12 mouse cellular contexts compared by ENCODE assay signal in genomic region chr6:145592036-145592435, GRCm38 (mm10). TPM values are rescaled to one million over a fixed set of nuclear protein-coding genes. Genes with fewer than 3 reads are reported as not detected.
DNase-seq lines count a peak whose midpoint lies in the region; ATAC-seq and TF ChIP-seq lines count a peak whose summit lies in the region.
"Had no signal": no experiment of that assay in that cellular context is flagged by ENCODE, and none has a peak within 500 bp of the region (broad histone marks: within the 10 kb centered on the region; RNA-seq: fewer than 3 reads in every experiment).

No protein-coding gene starts in this region.

- no peak overlapping the region for H3K4me3 ChIP-seq in forebrain, embryonic 15.5 days
- H3K4me3 ChIP-seq in forebrain, embryonic 11.5 days (ENCODE audit: low read depth, low read length) = no peak overlapping the region
- no peak overlapping the region for H3K4me3 ChIP-seq in lung, embryonic 14.5 days (ENCODE audit: low read depth, low read length)
- H3K4me3 ChIP-seq in lung, adult 2 months (replicated peaks; ENCODE audit: extremely low read depth, low read depth, low read length) = no peak overlapping the region
- no peak overlapping the region for H3K4me3 ChIP-seq in intestine, embryonic 16.5 days (ENCODE audit: low read length)
- H3K4me3 ChIP-seq in stomach, embryonic 14.5 days (ENCODE audit: low read depth, low read length) = no peak overlapping the region
- H3K4me3 ChIP-seq in thymus, adult 2 months (ENCODE audit: control insufficient read depth, insufficient read depth, low read length) = no peak overlapping the region
- H3K4me3 ChIP-seq: heart, embryonic 15.5 days had no signal

- H3K4me2 ChIP-seq in forebrain, embryonic 15.5 days (replicated peaks) = no peak overlapping the region
- H3K4me2 ChIP-seq in forebrain, embryonic 11.5 days (ENCODE audit: low read depth, low read length, severe bottlenecking) = no peak overlapping the region
- H3K4me2 ChIP-seq in lung, embryonic 14.5 days = no peak overlapping the region
- no peak overlapping the region for H3K4me2 ChIP-seq in intestine, embryonic 16.5 days (ENCODE audit: low read depth, low read length)
- no peak overlapping the region for H3K4me2 ChIP-seq in stomach, embryonic 14.5 days (replicated peaks; ENCODE audit: low read depth, low read length)
- H3K4me2 ChIP-seq: heart, embryonic 15.5 days had no signal

- no peak overlapping the region for H3K9ac ChIP-seq in forebrain, embryonic 15.5 days (replicated peaks)
- H3K9ac ChIP-seq in forebrain, embryonic 11.5 days (ENCODE audit: low read length) = no peak overlapping the region
- no peak overlapping the region for H3K9ac ChIP-seq in lung, embryonic 14.5 days
- no peak overlapping the region for H3K9ac ChIP-seq in intestine, embryonic 16.5 days (ENCODE audit: low read depth, low read length)
- no peak overlapping the region for H3K9ac ChIP-seq in stomach, embryonic 14.5 days (replicated peaks; ENCODE audit: low read depth, low read length)
- H3K9ac ChIP-seq: heart, embryonic 15.5 days had no signal

- no peak for DNase-seq in forebrain, embryonic 11.5 days (ENCODE audit: low spot score)
- DNase-seq in lung, embryonic 14.5 days = no peak
- no peak for DNase-seq in lung, adult 2 months
- DNase-seq in retina, embryonic 14.5 days (ENCODE audit: low spot score) = no peak
- DNase-seq in thymus, adult 2 months = no peak
- DNase-seq: adrenal gland, adult 2 months; B cell, adult 2 months; kidney, postnatal 36 days had no signal

- peaks cover 18% of the 10 kb centered on the region for H3K4me1 ChIP-seq in forebrain, embryonic 15.5 days
- no peaks in the 10 kb centered on the region for H3K4me1 ChIP-seq in forebrain, embryonic 11.5 days (replicated peaks; ENCODE audit: control insufficient read depth, insufficient read depth, low read length)
- peaks cover 27% of the 10 kb centered on the region for H3K4me1 ChIP-seq in lung, embryonic 14.5 days (ENCODE audit: insufficient read depth)
- H3K4me1 ChIP-seq in lung, adult 2 months (ENCODE audit: control insufficient read depth, insufficient read depth, low read length) = peaks cover 4% of the 10 kb centered on the region
- peaks cover 17% of the 10 kb centered on the region for H3K4me1 ChIP-seq in intestine, embryonic 16.5 days (ENCODE audit: control insufficient read depth, insufficient read depth, low read length)
- H3K4me1 ChIP-seq in stomach, embryonic 14.5 days (ENCODE audit: control insufficient read depth, insufficient read depth, low read length) = peaks cover 37% of the 10 kb centered on the region
- H3K4me1 ChIP-seq in thymus, adult 2 months (replicated peaks; ENCODE audit: control insufficient read depth, insufficient read depth, low read length) = no peaks in the 10 kb centered on the region

- peak overlapping the region; percentile 62 for H3K27ac ChIP-seq in forebrain, embryonic 15.5 days (replicated peaks)
- no peak overlapping the region for H3K27ac ChIP-seq in forebrain, embryonic 11.5 days (ENCODE audit: low read depth, low read length)
- H3K27ac ChIP-seq in lung, embryonic 14.5 days (ENCODE audit: low read depth) = peak overlapping the region; percentile 72
- peak overlapping the region; percentile 84 for H3K27ac ChIP-seq in intestine, embryonic 16.5 days (ENCODE audit: low read length)
- peak overlapping the region; percentile 69 for H3K27ac ChIP-seq in stomach, embryonic 14.5 days (ENCODE audit: low read length)
- H3K27ac ChIP-seq in thymus, adult 2 months (ENCODE audit: control insufficient read depth, insufficient read depth, low read length) = no peak overlapping the region
- H3K27ac ChIP-seq: heart, embryonic 15.5 days had no signal

- no peaks in the 10 kb centered on the region for H3K9me3 ChIP-seq in forebrain, embryonic 15.5 days
- no peaks in the 10 kb centered on the region for H3K9me3 ChIP-seq in forebrain, embryonic 11.5 days (ENCODE audit: control insufficient read depth, low read length)
- no peaks in the 10 kb centered on the region for H3K9me3 ChIP-seq in lung, embryonic 14.5 days (ENCODE audit: low read depth, low read length)
- H3K9me3 ChIP-seq in intestine, embryonic 16.5 days (ENCODE audit: control insufficient read depth, low read length) = no peaks in the 10 kb centered on the region
- no peaks in the 10 kb centered on the region for H3K9me3 ChIP-seq in stomach, embryonic 14.5 days (ENCODE audit: control insufficient read depth, low read depth, low read length)
- H3K9me3 ChIP-seq: heart, embryonic 15.5 days had no signal

- TF ChIP-seq POLR2A in lung, adult 2 months (IDR thresholded peaks at IDR 0.05; ENCODE audit: borderline replicate concordance, extremely low read depth, low read depth, low read length) = no peak
- TF ChIP-seq POLR2A in thymus, adult 2 months (IDR thresholded peaks at IDR 0.05; ENCODE audit: control insufficient read depth, extremely low read depth, insufficient read depth, low read length, poor library complexity) = no peak

- H3K27me3 ChIP-seq in forebrain, embryonic 15.5 days = no peaks in the 10 kb centered on the region
- H3K27me3 ChIP-seq in forebrain, embryonic 11.5 days (ENCODE audit: control insufficient read depth, insufficient read depth, low read length) = no peaks in the 10 kb centered on the region
- H3K27me3 ChIP-seq in lung, embryonic 14.5 days (ENCODE audit: insufficient read depth, low read length) = no peaks in the 10 kb centered on the region
- no peaks in the 10 kb centered on the region for H3K27me3 ChIP-seq in intestine, embryonic 16.5 days (replicated peaks; ENCODE audit: control insufficient read depth, insufficient read depth, low read length)
- no peaks in the 10 kb centered on the region for H3K27me3 ChIP-seq in stomach, embryonic 14.5 days (ENCODE audit: control insufficient read depth, insufficient read depth, low read length)
- H3K27me3 ChIP-seq in thymus, adult 2 months (ENCODE audit: control insufficient read depth, insufficient read depth, low read length) = no peaks in the 10 kb centered on the region
- H3K27me3 ChIP-seq: heart, embryonic 15.5 days had no signal

- no peak for TF ChIP-seq CTCF in lung, embryonic 14.5 days (IDR thresholded peaks at IDR 0.05; ENCODE audit: low read depth)
- no peak for TF ChIP-seq CTCF in lung, adult 2 months (IDR thresholded peaks at IDR 0.05; ENCODE audit: insufficient read depth, low read length)
- TF ChIP-seq CTCF in thymus, adult 2 months (IDR thresholded peaks at IDR 0.05; ENCODE audit: borderline replicate concordance, control insufficient read depth, extremely low read depth, insufficient read depth, low read length, poor library complexity) = no peak

- no peaks in the 10 kb centered on the region for H3K36me3 ChIP-seq in forebrain, embryonic 15.5 days
- no peaks in the 10 kb centered on the region for H3K36me3 ChIP-seq in forebrain, embryonic 11.5 days (ENCODE audit: control insufficient read depth, insufficient read depth, low read length)
- H3K36me3 ChIP-seq in lung, embryonic 14.5 days (ENCODE audit: insufficient read depth) = no peaks in the 10 kb centered on the region
- H3K36me3 ChIP-seq in intestine, embryonic 16.5 days (ENCODE audit: control insufficient read depth, insufficient read depth, low read length) = no peaks in the 10 kb centered on the region
- H3K36me3 ChIP-seq in stomach, embryonic 14.5 days (ENCODE audit: control insufficient read depth, insufficient read depth, low read length) = no peaks in the 10 kb centered on the region
- no peaks in the 10 kb centered on the region for H3K36me3 ChIP-seq in thymus, adult 2 months (ENCODE audit: control insufficient read depth, insufficient read depth, low read length)
- H3K36me3 ChIP-seq: heart, embryonic 15.5 days had no signal

- 75% methylated on average over 6 of the region's 6 CpGs for WGBS in forebrain, embryonic 15.5 days
- WGBS in forebrain, embryonic 11.5 days = 84% methylated on average over 6 of the region's 6 CpGs
- WGBS in lung, embryonic 14.5 days = 52% methylated on average over 6 of the region's 6 CpGs
- WGBS in lung, adult 2 months = 73% methylated on average over 6 of the region's 6 CpGs
- 62% methylated on average over 6 of the region's 6 CpGs for WGBS in intestine, embryonic 16.5 days
- 46% methylated on average over 6 of the region's 6 CpGs for WGBS in stomach, embryonic 14.5 days
- 93% methylated on average over 6 of the region's 6 CpGs for WGBS in thymus, adult 2 months

- ATAC-seq in forebrain, embryonic 15.5 days (replicated peaks) = no peak
- ATAC-seq in forebrain, embryonic 11.5 days (replicated peaks; ENCODE audit: low FRiP score) = no peak
- 0 out of 2 replicates have a peak, but pooled peaks have one; percentile 2 for ATAC-seq in lung, embryonic 14.5 days (ENCODE audit: insufficient read depth)
- peak; percentile 34; the same call in 1 of the 2 replicates for ATAC-seq in intestine, embryonic 16.5 days
- ATAC-seq in stomach, embryonic 14.5 days (ENCODE audit: insufficient number of reproducible peaks, insufficient read depth, low FRiP score, low read depth) = no peak

RNA-seq across cellular contexts. Expression of gene Lmntd1, which starts 22.1 kb away (rescaled TPM):
- polyA plus RNA-seq in forebrain, embryonic 15.5 days (2015; fragmentation: Nextera tagmentation; extraction: Ambion mirVana) = 0.50 and 0.83 TPM in 2 replicates
- polyA plus RNA-seq in forebrain, embryonic 11.5 days (2014; fragmentation: Nextera tagmentation; extraction: Ambion mirVana) = 0.31 and 0.33 TPM in 2 replicates
- polyA plus RNA-seq in lung, embryonic 14.5 days (2014; fragmentation: Nextera tagmentation; extraction: Ambion mirVana) = 0.29 and 1.0 TPM in 2 replicates
- polyA plus RNA-seq in lung, adult 2 months (2012; rRNA removed) = 1.7 and 4.5 TPM in 2 replicates
- polyA plus RNA-seq in intestine, embryonic 16.5 days (2015; fragmentation: Nextera tagmentation; extraction: Ambion mirVana) = 0.54 and 0.75 TPM in 2 replicates
- polyA plus RNA-seq in stomach, embryonic 14.5 days (2014; fragmentation: Nextera tagmentation; extraction: Ambion mirVana) = 0.19 and 0.46 TPM in 2 replicates
- polyA plus RNA-seq in thymus, adult 2 months (2012; rRNA removed) = 0.32 and 0.38 TPM in 2 replicates

RNA-seq across cellular contexts. Expression of gene Tuba3b, which starts 23.5 kb away (rescaled TPM):
- polyA plus RNA-seq in forebrain, embryonic 15.5 days (2015; fragmentation: Nextera tagmentation; extraction: Ambion mirVana) = not detected in 2 replicates
- not detected in 2 replicates for polyA plus RNA-seq in forebrain, embryonic 11.5 days (2014; fragmentation: Nextera tagmentation; extraction: Ambion mirVana)
- not detected in 2 replicates for polyA plus RNA-seq in lung, embryonic 14.5 days (2014; fragmentation: Nextera tagmentation; extraction: Ambion mirVana)
- polyA plus RNA-seq in lung, adult 2 months (2012; rRNA removed) = 0.08 and 0.16 TPM in 2 replicates
- polyA plus RNA-seq in intestine, embryonic 16.5 days (2015; fragmentation: Nextera tagmentation; extraction: Ambion mirVana) = not detected in 2 replicates
- polyA plus RNA-seq in stomach, embryonic 14.5 days (2014; fragmentation: Nextera tagmentation; extraction: Ambion mirVana) = not detected in 2 replicates
- 0.15 and 0.61 TPM in 2 replicates for polyA plus RNA-seq in thymus, adult 2 months (2012; rRNA removed)
- polyA plus RNA-seq: adrenal gland, adult 2 months had no signal

Comparison
In these comparisons a context has a peak if more than half of its experiments do, and no peak if none do; other contexts are left out.
1. H3K27ac ChIP-seq: peak in forebrain, embryonic 15.5 days (single experiment), lung, embryonic 14.5 days (single experiment), intestine, embryonic 16.5 days (single experiment) and stomach, embryonic 14.5 days (single experiment); none in forebrain, embryonic 11.5 days (single experiment) and thymus, adult 2 months (single experiment).
2. ATAC-seq: peak in lung, embryonic 14.5 days (single experiment) and intestine, embryonic 16.5 days (single experiment); none in forebrain, embryonic 15.5 days (single experiment), forebrain, embryonic 11.5 days (single experiment) and stomach, embryonic 14.5 days (single experiment).